Mouse (Mus musculus): ENCODE data around the gene Rhd.
A peak's percentile ranks its signal among the peaks of the same experiment; 100 is the strongest.
"Not testable (repeated sequence)": the region's sequence is repeated elsewhere in the genome, so short reads cannot be mapped to it uniquely, and the experiment has no call there.

The Rhd gene

GRCm38 (mm10) chr4:134863937-134864729, at the start of gene Rhd:
Gene Rhd (plus strand): TSS chr4:134864536.
- no peak for DNase-seq (ENCODE audit: low read depth, low spot score)

GRCm38 (mm10) chr4:134817706-134818105, 46.6 kb upstream of the Rhd start:
- no peak for DNase-seq (ENCODE audit: low read depth, low spot score)

- DNase-seq (ENCODE audit: low read depth, low spot score), result no peak
Measured at GRCm38 (mm10) chr4:134821061-134821460, 43.3 kb upstream of the Rhd start.

GRCm38 (mm10) chr4:134823560-134823959, 40.8 kb upstream of the Rhd start:
- DNase-seq (ENCODE audit: low read depth, low spot score), result no peak

- DNase-seq (ENCODE audit: low read depth, low spot score), result not testable (repeated sequence)
Measured at GRCm38 (mm10) chr4:134825864-134826263, 38.5 kb upstream of the Rhd start.

GRCm38 (mm10) chr4:134826348-134826747, 38.0 kb upstream of the Rhd start:
- DNase-seq (ENCODE audit: low read depth, low spot score), result peak; percentile 37

GRCm38 (mm10) chr4:134827806-134828205, 36.5 kb upstream of the Rhd start:
- DNase-seq (ENCODE audit: low read depth, low spot score), result no peak

- no peak for DNase-seq (ENCODE audit: low read depth, low spot score)
Measured at GRCm38 (mm10) chr4:134831934-134832333, 32.4 kb upstream of the Rhd start.

GRCm38 (mm10) chr4:134835486-134835885, 28.9 kb upstream of the Rhd start:
- no peak for DNase-seq (ENCODE audit: low read depth, low spot score)

GRCm38 (mm10) chr4:134838221-134838620, 26.1 kb upstream of the Rhd start:
- DNase-seq (ENCODE audit: low read depth, low spot score), result peak; percentile 85

- not testable (repeated sequence) for DNase-seq (ENCODE audit: low read depth, low spot score)
Measured at GRCm38 (mm10) chr4:134838706-134839105, 25.6 kb upstream of the Rhd start.

GRCm38 (mm10) chr4:134840231-134840630, 24.1 kb upstream of the Rhd start:
- DNase-seq (ENCODE audit: low read depth, low spot score), result no peak

- no peak for DNase-seq (ENCODE audit: low read depth, low spot score)
Measured at GRCm38 (mm10) chr4:134843566-134843965, 20.8 kb upstream of the Rhd start.

- DNase-seq (ENCODE audit: low read depth, low spot score), result no peak
Measured at GRCm38 (mm10) chr4:134847587-134847986, 16.7 kb upstream of the Rhd start.

- no peak for DNase-seq (ENCODE audit: low read depth, low spot score)
Measured at GRCm38 (mm10) chr4:134850551-134850950, 13.8 kb upstream of the Rhd start.

- peak; percentile 19 for DNase-seq (ENCODE audit: low read depth, low spot score)
Measured at GRCm38 (mm10) chr4:134851236-134851635, 13.1 kb upstream of the Rhd start.

- peak; percentile 47 for DNase-seq (ENCODE audit: low read depth, low spot score)
Measured at GRCm38 (mm10) chr4:134851876-134852275, 12.5 kb upstream of the Rhd start.

GRCm38 (mm10) chr4:134852438-134853255, 11.7 kb upstream of the Rhd start:
- peak; percentile 60 for DNase-seq (ENCODE audit: low read depth, low spot score)

- peak; percentile 98 for DNase-seq (ENCODE audit: low read depth, low spot score)
Measured at GRCm38 (mm10) chr4:134853259-134853636, 11.1 kb upstream of the Rhd start, which contains the start of gene Maco1. Gene Maco1 (minus strand): TSS chr4:134853345.

GRCm38 (mm10) chr4:134853637-134854485, 10.5 kb upstream of the Rhd start:
- DNase-seq (ENCODE audit: low read depth, low spot score), result peak; percentile 90

GRCm38 (mm10) chr4:134855371-134855770, 9.0 kb upstream of the Rhd start:
- DNase-seq (ENCODE audit: low read depth, low spot score), result peak; percentile 68

GRCm38 (mm10) chr4:134856056-134856455, 8.3 kb upstream of the Rhd start:
- no peak for DNase-seq (ENCODE audit: low read depth, low spot score)
